Mouse (Mus musculus) CH12.LX (cell line): ENCODE measurements around the gene Plxna1. TPM values are rescaled to one million over a fixed set of nuclear protein-coding genes. Genes with fewer than 3 reads are reported as not detected.

ENCODE experiments used
- DNase-seq: peaks from one replicate; pipeline ENCODE4 v3.0.0-alpha.2; 2013; ENCODE audit errors: extremely low read depth
- H3K27ac ChIP-seq: 2 replicates; pipeline ENCODE4 v1.5.1; 2012; ENCODE audit warnings: low read depth, mild to moderate bottlenecking, control low read depth, moderate library complexity; ENCODE audit not compliant: insufficient read depth
- H3K27me3 ChIP-seq: replicated peaks from 2 replicates; pipeline ENCODE3; 2012; ENCODE audit warnings: inconsistent platforms
- H3K36me3 ChIP-seq, 2 experiments: replicated peaks in 1 of 2; 2 replicates each; pipeline versions ENCODE3 to v1.6.1; 2012; ENCODE audit warnings: inconsistent platforms in 1 of 2, low read length in 1 of 2, mild to moderate bottlenecking in 1 of 2, mixed read lengths in 1 of 2, moderate library complexity in 1 of 2; ENCODE audit not compliant: control insufficient read depth in 1 of 2, insufficient read depth in 1 of 2
- H3K4me1 ChIP-seq, 2 experiments: 2 replicates each; pipeline ENCODE4 v1.6.1; 2012; ENCODE audit warnings: inconsistent platforms in 1 of 2, moderate library complexity in 1 of 2; ENCODE audit not compliant: insufficient read depth in 2 of 2, control insufficient read depth in 1 of 2
- H3K4me2 ChIP-seq: 2 replicates; pipeline ENCODE4 v1.6.1; 2012; ENCODE audit warnings: low read depth, mild to moderate bottlenecking, control low read depth; ENCODE audit not compliant: poor library complexity, insufficient read depth, severe bottlenecking
- H3K4me3 ChIP-seq, 3 experiments: fragments of 150-350 bp in 1 of 3; sonication (generic) in 1 of 3; replicated peaks in 1 of 3; 2 replicates each; pipeline versions ENCODE3 to v1.5.1; 2011 to 2012; ENCODE audit warnings: low read depth in 2 of 3, low read length in 2 of 3, mild to moderate bottlenecking in 2 of 3, moderate library complexity in 2 of 3, control low read depth in 1 of 3, improper control_type of control experiment in 1 of 3, inconsistent platforms in 1 of 3, mixed read lengths in 1 of 3; ENCODE audit not compliant: poor library complexity in 1 of 3
- H3K79me2 ChIP-seq: replicated peaks from 2 replicates; pipeline ENCODE4 v1.6.1; 2012; ENCODE audit warnings: mild to moderate bottlenecking, moderate library complexity; ENCODE audit not compliant: control insufficient read depth, poor library complexity, insufficient read depth, severe bottlenecking; ENCODE audit errors: extremely low read depth
- H3K9ac ChIP-seq: 2 replicates; pipeline ENCODE4 v1.6.1; 2012; ENCODE audit warnings: low read depth, mild to moderate bottlenecking, control low read depth, moderate library complexity; ENCODE audit not compliant: insufficient read depth
- H3K9me3 ChIP-seq: replicated peaks from 2 replicates; pipeline ENCODE3; 2012; ENCODE audit warnings: low read length, inconsistent platforms, mixed read lengths
- ELF1 ChIP-seq: IDR thresholded peaks from 2 replicates; pipeline ENCODE4 v1.6.1; 2014; ENCODE audit warnings: low read depth, mild to moderate bottlenecking, inconsistent platforms, low read length, improper control_type of control experiment
- ETS1 ChIP-seq: conservative IDR thresholded peaks from 2 replicates; pipeline ENCODE4 v1.6.1; 2012; ENCODE audit warnings: low read depth, mild to moderate bottlenecking, inconsistent platforms, low read length, improper control_type of control experiment, moderate library complexity
- GABPA ChIP-seq: IDR thresholded peaks from 2 replicates; pipeline ENCODE4 v1.6.1; 2012; ENCODE audit warnings: low read depth, low read length, improper control_type of control experiment, inconsistent platforms; ENCODE audit not compliant: insufficient replicate concordance
- HCFC1 ChIP-seq: IDR thresholded peaks from 2 replicates; pipeline ENCODE4 v1.6.1; 2012; ENCODE audit warnings: low read depth, mild to moderate bottlenecking, inconsistent platforms, low read length, improper control_type of control experiment
- MAFK ChIP-seq: IDR thresholded peaks from 2 replicates; pipeline ENCODE4 v1.6.1; 2011; ENCODE audit warnings: low read length, improper control_type of control experiment; ENCODE audit not compliant: insufficient replicate concordance
- MYC ChIP-seq: IDR thresholded peaks from 2 replicates; pipeline ENCODE4 v1.6.1; 2011; ENCODE audit warnings: low read depth, mild to moderate bottlenecking, improper control_type of control experiment, low read length
- POLR2A ChIP-seq: IDR thresholded peaks from 2 replicates; pipeline ENCODE4 v1.6.1; 2011; ENCODE audit warnings: low read depth, mild to moderate bottlenecking, improper control_type of control experiment, low read length
- RAD21 ChIP-seq: IDR thresholded peaks from 2 replicates; pipeline ENCODE4 v1.6.1; 2011; ENCODE audit warnings: low read depth, mild to moderate bottlenecking, low read length, improper control_type of control experiment, moderate library complexity
- TBP ChIP-seq: conservative IDR thresholded peaks from 2 replicates; pipeline ENCODE4 v1.6.1; 2011; ENCODE audit warnings: low read depth, low read length, improper control_type of control experiment
- ZC3H11A ChIP-seq: IDR thresholded peaks from 2 replicates; pipeline ENCODE4 v1.6.1; 2012; ENCODE audit warnings: low read depth, mild to moderate bottlenecking, inconsistent platforms, low read length, improper control_type of control experiment
- ZMIZ1 ChIP-seq: IDR thresholded peaks from 2 replicates; pipeline ENCODE4 v1.6.1; 2012; ENCODE audit warnings: low read depth, mild to moderate bottlenecking, inconsistent platforms, low read length, improper control_type of control experiment
- ZNF384 ChIP-seq: IDR thresholded peaks from 2 replicates; pipeline ENCODE4 v1.6.1; 2012; ENCODE audit warnings: low read depth, low read length, improper control_type of control experiment, inconsistent platforms
- dilution Hi-C: fragments of 300-500 bp; cut with MboI; formaldehyde crosslinking; loops from 2 replicates; pipeline ENCODE4 v1.14.3; 2020; ENCODE audit warnings: low sequenced_read_pairs; ENCODE audit not compliant: extremely low pct_unique_long_range_greater_than_20kb, extremely low pct_ligation_motif_present
- in situ Hi-C: fragments of 300-500 bp; cut with MboI; formaldehyde crosslinking; loops from 3 replicates; pipeline ENCODE4 v1.14.3; 2019; ENCODE audit warnings: low sequenced_read_pairs, low pct_ligation_motif_present, low pct_unique_long_range_greater_than_20kb, mixed read lengths
- polyA plus RNA-seq: library from polyadenylated mRNA; unstranded; fragments of >175 nt; gene quantifications from 2 replicates; pipeline ENCODE4 v1.2.1, GENCODE M21; 2012; ENCODE audit warnings: low read depth; ENCODE audit not compliant: insufficient read length
- total RNA-seq, 2 experiments: library from RNA; depleted of rRNA; stranded (reverse); fragments of 300-350 nt in 1 of 2; fragments of >200 nt in 1 of 2; gene quantifications; 2 replicates each; pipeline ENCODE4 v1.2.3; 2012 to 2014

Gene Plxna1
- total and polyA plus RNA-seq, 3 experiments, result 8.9 to 29.5 (median 18.5) TPM

- Histone ChIP-seq H3K79me2 (peaks cover 8% of the 10 kb centered on the region), H3K4me2 (no peak overlapping the region), H3K27ac (no peak overlapping the region), H3K9ac (no peak overlapping the region), H3K4me1 (peaks cover 35 to 69% of the 10 kb centered on the region in 2 experiments), H3K9me3 (no peaks in the 10 kb centered on the region), H3K36me3 (peaks cover 19 to 48% of the 10 kb centered on the region in 2 experiments), H3K4me3 (no peak overlapping the region), H3K27me3 (no peaks in the 10 kb centered on the region)
- TF ChIP-seq ELF1 (no peak), ZMIZ1 (no peak), ZC3H11A (no peak), HCFC1 (no peak), MAFK (no peak), GABPA (no peak)
- in situ Hi-C loops, result loop anchor here (5.0 to 10.0 kb wide), 4 partner anchors 102 to 425 kb away; no protein-coding TSS in a partner anchor
- dilution Hi-C loops, result no loop called here
- no peak for DNase-seq
Observed at GRCm38 (mm10) chr6:89359771-89360708, 2.4 kb downstream of the Plxna1 start.

DNA sequence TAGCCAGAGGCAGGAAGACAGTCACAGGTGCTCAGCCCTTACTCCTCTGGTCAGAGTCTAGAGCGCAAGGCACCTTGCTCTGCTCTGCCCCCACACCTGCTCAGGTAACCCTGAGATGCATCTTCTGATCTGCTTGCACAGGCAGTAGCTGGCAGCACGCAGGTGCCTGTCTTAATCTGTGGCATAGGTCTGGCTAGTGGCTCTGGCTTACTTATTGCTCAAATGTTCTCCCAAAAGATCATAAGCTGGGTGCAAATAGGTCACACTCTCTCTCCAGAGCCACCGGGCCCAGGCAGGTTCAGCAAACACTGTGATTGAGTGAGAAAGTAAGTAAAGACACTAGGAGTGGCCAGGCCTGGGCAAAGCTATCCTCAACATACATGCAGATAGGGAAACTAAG is 3.2 kb downstream of the Plxna1 start:
- no peak overlapping the region for H3K4me3 ChIP-seq
- H3K36me3 ChIP-seq, result peaks cover 22 to 56% of the 10 kb centered on the region in 2 experiments
- dilution Hi-C loops (no loop called here), in situ Hi-C loops (loop anchor here (5.0 to 10.0 kb wide), 3 partner anchors 193 to 424 kb away; no protein-coding TSS in a partner anchor)
- peaks cover 8% of the 10 kb centered on the region for H3K79me2 ChIP-seq
- no peak for DNase-seq
- no peak overlapping the region for H3K9ac ChIP-seq
- no peaks in the 10 kb centered on the region for H3K9me3 ChIP-seq
- no peaks in the 10 kb centered on the region for H3K27me3 ChIP-seq
- H3K4me2 ChIP-seq, result no peak overlapping the region
- H3K4me1 ChIP-seq, result peaks cover 41 to 73% of the 10 kb centered on the region in 2 experiments
- H3K27ac ChIP-seq, result no peak overlapping the region
- no peak for TF ChIP-seq ETS1
- TF ChIP-seq TBP, result no peak
- TF ChIP-seq MAFK, result no peak
- TF ChIP-seq RAD21, result no peak
- no peak for TF ChIP-seq ZNF384
- no peak for TF ChIP-seq MYC
- no peak for TF ChIP-seq POLR2A
- TF ChIP-seq, all 38 proteins: peak for 0
